Mouse (Mus musculus) bone marrow, adult 2 months (tissue): ENCODE data around the gene Ephb2. TPM values are rescaled to one million over a fixed set of nuclear protein-coding genes. Genes with fewer than 3 reads are reported as not detected.

Experiments
- H3K27ac ChIP-seq: fragments of 200-500 bp; 2 replicates; pipeline ENCODE4 v1.5.1; 2012; ENCODE audit warnings: low read depth, mild to moderate bottlenecking, control low read depth, inconsistent platforms, low read length; ENCODE audit not compliant: control insufficient read depth, poor library complexity, insufficient read depth
- H3K4me1 ChIP-seq: fragments of 200-500 bp; 2 replicates; pipeline ENCODE4 v1.6.1; 2011; ENCODE audit warnings: low read length; ENCODE audit not compliant: control insufficient read depth, insufficient read depth
- H3K4me3 ChIP-seq: fragments of 200-500 bp; replicated peaks from 2 replicates; pipeline ENCODE3; 2011; ENCODE audit warnings: mild to moderate bottlenecking, low read depth, low read length, control low read depth; ENCODE audit not compliant: control insufficient read depth
- CTCF ChIP-seq: fragments of 200-500 bp; IDR thresholded peaks from 2 replicates; pipeline ENCODE4 v1.5.1; 2011; ENCODE audit warnings: low read length, control low read depth; ENCODE audit not compliant: control insufficient read depth, insufficient read depth
- POLR2A ChIP-seq: fragments of 200-500 bp; IDR thresholded peaks from 2 replicates; pipeline ENCODE4 v1.6.1; 2011; ENCODE audit warnings: low read depth, mild to moderate bottlenecking, control low read depth, low read length, borderline replicate concordance; ENCODE audit not compliant: control insufficient read depth
- WGBS: fragments of 180-500 bp; shearing (Covaris S2); methylation state at CpG from one replicate; pipeline ENCODE4 v1.1.7; 2018; 5-methylcytosine and 5-hydroxymethylcytosine counted together
- polyA plus RNA-seq: library from polyadenylated mRNA; stranded (reverse); fragments of >200 nt; gene quantifications from 2 replicates; pipeline ENCODE4 v1.2.4, GENCODE M21; 2011; ENCODE audit warnings: low replicate concordance; ENCODE audit not compliant: missing spikeins, insufficient read depth, insufficient read length

Ephb2 gene
- polyA plus RNA-seq, 1 experiment, result 5.1 TPM

- no peak for TF ChIP-seq POLR2A
- no peak for TF ChIP-seq CTCF
- Histone ChIP-seq H3K4me3 (no peak overlapping the region), H3K27ac (no peak overlapping the region; the same call in 1 of the 2 replicates), H3K4me1 (no peaks in the 10 kb centered on the region)
- 6% methylated on average over 76 of the region's 76 CpGs for WGBS
Measured at GRCm38 (mm10) chr4:136637563-136638229, 198.1 kb downstream of the Ephb2 start.

- Histone ChIP-seq H3K4me1 (no peaks in the 10 kb centered on the region), H3K4me3 (no peak overlapping the region), H3K27ac (no peak overlapping the region; the same call in 1 of the 2 replicates)
- TF ChIP-seq POLR2A (no peak), CTCF (no peak)
- 31% methylated on average over 37 of the region's 37 CpGs for WGBS
Measured at GRCm38 (mm10) chr4:136636983-136637562, 198.7 kb downstream of the Ephb2 start.

GRCm38 (mm10) chr4:136636511-136636910 lies 199.3 kb downstream of the Ephb2 start:
- WGBS, result 61% methylated on average over 5 of the region's 5 CpGs
- TF ChIP-seq POLR2A, result no peak
- no peak for TF ChIP-seq CTCF
- Histone ChIP-seq H3K27ac (no peak overlapping the region), H3K4me3 (no peak overlapping the region), H3K4me1 (no peaks in the 10 kb centered on the region)

GRCm38 (mm10) chr4:136635995-136636394 lies 199.8 kb downstream of the Ephb2 start:
- Histone ChIP-seq H3K4me3 (no peak overlapping the region), H3K27ac (no peak overlapping the region), H3K4me1 (no peaks in the 10 kb centered on the region)
- no peak for TF ChIP-seq CTCF
- TF ChIP-seq POLR2A, result no peak

- Histone ChIP-seq H3K4me3 (no peak overlapping the region), H3K4me1 (peaks cover 3% of the 10 kb centered on the region), H3K27ac (no peak overlapping the region)
- TF ChIP-seq POLR2A, result no peak
- TF ChIP-seq CTCF, result no peak
- WGBS, result 84% methylated on average over 11 of the region's 11 CpGs
Measured at GRCm38 (mm10) chr4:136631237-136631994, 204.4 kb downstream of the Ephb2 start.

GRCm38 (mm10) chr4:136626590-136626989 lies 209.2 kb downstream of the Ephb2 start:
- WGBS, result 5% methylated on average over 6 of the region's 6 CpGs
- H3K4me1 ChIP-seq, result peaks cover 3% of the 10 kb centered on the region
- H3K27ac ChIP-seq, result no peak overlapping the region
- H3K4me3 ChIP-seq, result no peak overlapping the region
- no peak for TF ChIP-seq CTCF
- TF ChIP-seq POLR2A, result no peak

- Histone ChIP-seq H3K4me1 (peaks cover 3% of the 10 kb centered on the region), H3K4me3 (no peak within 1 kb of the TSS), H3K27ac (no peak within 1 kb of the TSS)
- 73% methylated on average over 6 of the region's 6 CpGs for WGBS
- no peak for TF ChIP-seq CTCF
- TF ChIP-seq POLR2A, result no peak
Measured at GRCm38 (mm10) chr4:136622388-136622787, 213.4 kb downstream of the Ephb2 start, which contains the start of gene Lactbl1. Gene Lactbl1, plus strand, starts transcription at chr4:136622621.

GRCm38 (mm10) chr4:136621956-136622355 lies 213.8 kb downstream of the Ephb2 start:
- no peak for TF ChIP-seq POLR2A
- no peak for TF ChIP-seq CTCF
- 59% methylated on average over 5 of the region's 5 CpGs for WGBS
- Histone ChIP-seq H3K27ac (no peak overlapping the region), H3K4me1 (peaks cover 2% of the 10 kb centered on the region), H3K4me3 (no peak overlapping the region)

GRCm38 (mm10) chr4:136621336-136621735 lies 214.5 kb downstream of the Ephb2 start:
- no peak for TF ChIP-seq POLR2A
- peak; percentile 46 for TF ChIP-seq CTCF
- Histone ChIP-seq H3K27ac (no peak overlapping the region), H3K4me3 (no peak overlapping the region), H3K4me1 (no peaks in the 10 kb centered on the region)
- WGBS, result 3% methylated on average over 1 of the region's 1 CpGs
